Mouse (Mus musculus): ENCODE measurements around the gene Rbp4.

The Rbp4 gene

DNA sequence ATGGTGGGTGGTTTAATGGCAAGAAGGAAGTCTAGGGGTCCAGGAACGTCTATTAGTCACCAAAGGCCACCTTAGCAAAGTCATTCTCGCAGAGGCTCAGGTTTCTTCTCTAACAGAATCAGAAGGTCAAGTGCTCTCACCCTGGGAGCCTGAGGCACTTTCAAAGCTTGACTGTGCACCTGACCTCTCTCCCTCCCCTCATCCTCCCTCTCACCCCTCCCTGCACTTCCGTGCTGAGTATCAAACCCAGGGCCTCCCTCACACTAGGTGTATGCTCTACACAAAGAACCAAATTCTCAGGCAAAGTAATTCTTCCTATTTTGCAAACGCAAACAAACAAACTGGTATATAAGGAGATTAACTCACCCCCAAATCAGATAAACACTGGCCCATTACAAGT, 28.9 kb downstream of the Rbp4 start:
- intact Hi-C loops (cut with DNase I): no loop called here

- intact Hi-C loops (cut with DNase I): no loop called here
Measured at GRCm38 (mm10) chr19:38091512-38091985, 33.5 kb downstream of the Rbp4 start.

DNA sequence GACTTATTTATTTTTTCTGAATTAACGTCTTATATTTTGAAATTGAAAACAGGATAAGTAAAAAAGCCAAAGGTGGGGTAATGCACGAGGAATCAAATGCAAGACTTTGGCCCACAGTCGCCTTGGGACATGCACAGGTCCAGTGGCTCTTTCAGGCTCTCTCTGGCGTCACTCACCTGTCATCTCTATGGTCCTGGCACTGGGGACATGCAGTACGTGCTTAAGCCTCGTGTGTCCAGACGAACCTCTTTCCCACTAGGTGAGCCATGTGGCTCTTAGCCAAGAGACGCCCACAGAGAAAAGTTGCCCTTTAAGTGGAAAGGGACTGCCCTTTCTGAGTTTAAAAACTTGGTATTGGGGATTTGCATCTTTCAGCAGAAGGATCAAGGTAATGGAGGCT, 35.7 kb downstream of the Rbp4 start:
- intact Hi-C loops (cut with DNase I): loop anchor here (10.0 kb wide), 1 partner anchor 105 kb away; no protein-coding TSS in a partner anchor

DNA sequence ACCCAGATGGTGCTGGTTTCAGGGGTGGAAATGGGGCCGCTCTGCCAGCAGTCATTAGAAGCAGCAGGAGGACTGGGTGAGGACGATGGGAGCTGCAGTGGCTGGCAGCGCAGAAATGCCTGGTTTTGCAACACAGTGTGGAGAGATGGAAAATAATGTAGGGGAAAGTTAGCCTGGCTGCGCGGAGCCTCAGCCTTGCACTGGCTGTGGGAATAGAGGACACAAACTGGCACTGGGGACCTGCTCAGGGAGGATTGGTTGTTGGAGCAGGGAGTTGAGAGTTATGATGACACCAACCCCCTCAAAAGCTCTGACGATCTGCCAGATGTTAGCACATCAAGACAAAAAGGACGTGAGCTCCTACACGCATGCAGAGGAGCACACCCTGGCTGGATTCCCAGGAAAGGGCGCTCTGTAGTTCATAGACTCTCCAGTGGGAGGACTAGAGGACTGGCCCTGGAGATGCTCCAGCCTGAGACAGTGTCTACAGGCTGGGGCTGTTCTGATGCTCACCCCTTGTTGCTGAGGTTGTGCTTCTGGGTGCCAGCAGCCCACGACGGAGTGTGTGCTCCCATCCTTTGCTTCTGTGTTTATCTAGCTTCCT, 38.0 kb downstream of the Rbp4 start:
- intact Hi-C loops (cut with DNase I): loop anchor here (10.0 kb wide), 1 partner anchor 108 kb away; no protein-coding TSS in a partner anchor

GRCm38 (mm10) chr19:38085841-38086240, 39.2 kb downstream of the Rbp4 start:
- intact Hi-C loops (cut with DNase I): loop anchor here (10.0 kb wide), 1 partner anchor 109 kb away; no protein-coding TSS in a partner anchor

DNA sequence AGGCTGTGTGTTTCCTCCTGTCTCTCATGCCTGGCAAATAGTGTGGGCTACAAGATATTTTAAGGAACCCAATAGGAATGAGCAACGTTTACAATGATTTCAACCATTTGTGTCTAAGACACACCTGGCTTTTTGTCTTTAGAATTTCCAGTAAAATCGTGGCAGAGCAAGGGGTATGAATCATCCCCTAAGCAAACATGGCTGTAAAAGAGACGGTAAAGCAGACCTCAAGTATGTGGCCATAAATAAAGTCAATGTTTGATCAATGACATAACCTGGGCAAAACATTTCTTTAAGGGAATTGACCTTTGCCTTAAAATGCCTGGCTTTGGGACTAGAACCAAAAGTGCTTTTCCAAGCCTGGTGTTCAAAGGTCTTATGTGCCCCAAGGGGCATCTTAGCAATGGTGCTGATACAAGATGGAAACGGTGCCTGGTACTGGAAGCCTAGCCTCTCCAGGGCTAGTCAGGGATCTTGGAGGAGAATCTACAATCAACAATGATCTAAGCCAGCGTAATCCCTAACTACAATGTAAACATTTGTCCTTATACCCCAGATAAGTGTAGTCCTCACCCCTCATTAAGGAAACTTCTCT, 42.1 kb downstream of the Rbp4 start:
- intact Hi-C loops (cut with DNase I): loop anchor here (10.0 kb wide), 1 partner anchor 112 kb away; no protein-coding TSS in a partner anchor

DNA sequence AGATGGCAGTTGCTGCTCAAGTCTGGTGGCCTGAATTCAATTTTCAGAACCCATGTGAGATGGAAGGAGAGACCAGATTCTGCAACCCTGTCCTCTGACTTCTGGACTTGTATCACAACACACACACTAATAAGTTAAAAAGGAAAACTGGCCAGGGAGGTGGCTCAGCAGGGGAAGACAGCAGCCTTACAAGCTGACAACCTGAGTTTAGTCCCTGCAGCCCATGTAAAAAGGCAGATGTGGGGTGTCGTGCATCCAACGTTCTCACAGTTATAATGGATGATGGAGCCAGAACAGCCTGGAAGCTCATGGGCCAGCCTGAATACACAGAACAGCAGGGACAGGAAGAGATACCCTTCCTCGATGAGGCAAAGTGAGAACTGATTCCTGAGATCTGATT, 43.7 kb downstream of the Rbp4 start:
- intact Hi-C loops (cut with DNase I): loop anchor here (10.0 kb wide), 1 partner anchor 113 kb away; no protein-coding TSS in a partner anchor

DNA sequence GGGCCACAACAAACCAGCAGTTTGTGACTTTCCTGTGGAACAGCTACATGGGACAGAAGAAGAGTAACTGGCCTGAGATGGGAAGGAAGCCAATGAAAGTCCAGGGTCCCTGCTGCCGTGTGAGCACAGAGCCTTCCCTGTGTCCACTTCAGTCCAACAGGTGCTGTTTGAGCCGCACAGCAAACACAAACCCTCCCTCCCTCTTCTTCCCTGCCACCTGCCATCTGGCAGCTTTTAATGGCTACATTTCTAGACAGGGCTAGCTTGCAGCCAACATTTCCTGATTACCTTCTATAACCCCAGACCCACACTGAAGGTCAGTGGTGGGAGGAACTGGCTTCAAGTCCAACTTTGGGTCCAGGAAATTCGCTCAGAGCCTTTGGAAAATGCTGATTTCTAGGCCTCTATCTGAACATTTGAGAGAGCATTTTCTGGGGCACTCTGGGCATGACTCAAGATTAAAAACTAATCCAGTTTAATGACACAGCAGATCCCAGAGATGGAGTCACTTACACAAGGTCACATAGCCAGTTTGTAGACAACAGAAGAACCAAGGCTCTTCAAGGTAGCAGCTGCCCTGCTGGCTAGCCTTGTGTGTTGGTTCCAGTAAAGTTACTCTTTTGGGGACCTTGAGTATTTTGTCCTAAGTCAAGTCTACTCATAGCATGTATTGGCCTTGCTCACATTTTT, 47.1 kb downstream of the Rbp4 start:
- intact Hi-C loops (cut with DNase I): no loop called here

- intact Hi-C loops (cut with DNase I): no loop called here
Measured at GRCm38 (mm10) chr19:38076251-38076650, 48.8 kb downstream of the Rbp4 start.

- intact Hi-C loops (cut with DNase I): no loop called here
Measured at GRCm38 (mm10) chr19:38075051-38075450, 50.0 kb downstream of the Rbp4 start.

DNA sequence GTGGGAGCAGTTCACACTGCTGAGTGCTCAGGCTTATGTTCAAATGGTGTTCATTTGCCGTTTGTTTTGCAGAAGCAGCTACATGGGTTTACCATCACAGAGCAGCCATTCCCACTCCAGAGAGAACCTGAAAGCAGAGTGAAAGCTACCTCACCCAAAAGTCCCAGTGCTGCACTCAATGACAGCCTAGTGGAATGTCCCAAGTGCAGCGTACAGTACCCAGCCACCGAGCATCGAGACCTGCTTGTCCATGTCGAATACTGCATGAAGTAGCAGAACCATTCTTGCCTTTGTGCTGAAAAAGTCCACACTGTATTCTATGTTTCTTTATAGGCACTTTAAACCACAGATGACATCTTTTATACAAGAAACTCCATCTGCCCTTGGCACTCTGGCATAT, 51.9 kb downstream of the Rbp4 start:
- intact Hi-C loops (cut with DNase I): no loop called here

Measured in adrenal gland (tissue).